Mouse (Mus musculus) monocyte, adult 2 months (primary cell): ENCODE results near the gene Zfp281.
A peak's percentile ranks its signal among the peaks of the same experiment; 100 is the strongest.

ENCODE experiments used
- DNase-seq, 2 experiments: peaks; one replicate each; pipeline ENCODE4 v3.0.0; 2022; ENCODE audit warnings: low spot score in 2 of 2, low read depth in 1 of 2

Gene Zfp281

DNA sequence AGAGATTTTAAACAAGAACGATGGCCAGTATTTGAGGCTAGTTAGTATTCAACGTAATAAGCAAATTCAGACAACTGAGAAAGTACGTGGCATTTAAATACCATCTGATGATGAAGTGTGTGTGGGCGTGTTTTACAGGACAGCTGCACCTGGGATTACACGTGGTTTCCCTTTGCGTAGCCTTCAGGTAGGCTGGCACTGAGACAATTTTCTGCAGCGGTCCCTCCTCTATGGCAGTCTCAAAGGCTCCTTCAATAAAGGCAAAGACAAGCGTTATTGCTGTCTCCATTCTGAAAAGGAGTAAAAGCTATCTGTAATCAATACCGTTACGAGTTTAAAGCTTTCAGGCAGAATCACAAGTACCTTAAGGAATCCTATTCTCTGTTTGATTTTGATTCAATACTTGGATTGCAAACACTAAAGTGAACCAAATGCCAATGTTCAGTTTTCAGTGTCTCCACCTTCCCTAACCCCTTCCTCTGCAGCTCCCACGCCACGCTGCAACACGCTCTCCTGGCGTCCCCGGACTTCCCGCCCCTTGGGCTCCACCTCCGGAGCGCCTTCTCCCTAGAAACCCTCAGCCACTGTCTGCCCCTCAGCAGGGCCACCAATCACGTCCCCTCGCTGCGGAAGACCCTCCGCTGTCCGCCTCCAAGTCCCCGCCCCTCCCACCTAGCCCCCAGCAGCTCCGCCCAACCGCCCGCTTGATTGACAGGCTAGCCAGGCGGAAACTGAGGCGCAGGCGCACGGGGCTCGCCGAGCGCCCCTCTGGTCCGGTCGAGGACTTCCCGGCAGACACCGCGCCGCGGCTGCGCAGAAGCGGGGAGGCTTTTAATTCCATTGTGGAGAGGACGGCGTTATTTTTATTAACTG is at the start of gene Zfp281:
Gene Zfp281, plus strand, starts transcription at position 756 of the 873 bp plus-strand sequence.
- peak; percentile 44 to 79 for DNase-seq

DNA sequence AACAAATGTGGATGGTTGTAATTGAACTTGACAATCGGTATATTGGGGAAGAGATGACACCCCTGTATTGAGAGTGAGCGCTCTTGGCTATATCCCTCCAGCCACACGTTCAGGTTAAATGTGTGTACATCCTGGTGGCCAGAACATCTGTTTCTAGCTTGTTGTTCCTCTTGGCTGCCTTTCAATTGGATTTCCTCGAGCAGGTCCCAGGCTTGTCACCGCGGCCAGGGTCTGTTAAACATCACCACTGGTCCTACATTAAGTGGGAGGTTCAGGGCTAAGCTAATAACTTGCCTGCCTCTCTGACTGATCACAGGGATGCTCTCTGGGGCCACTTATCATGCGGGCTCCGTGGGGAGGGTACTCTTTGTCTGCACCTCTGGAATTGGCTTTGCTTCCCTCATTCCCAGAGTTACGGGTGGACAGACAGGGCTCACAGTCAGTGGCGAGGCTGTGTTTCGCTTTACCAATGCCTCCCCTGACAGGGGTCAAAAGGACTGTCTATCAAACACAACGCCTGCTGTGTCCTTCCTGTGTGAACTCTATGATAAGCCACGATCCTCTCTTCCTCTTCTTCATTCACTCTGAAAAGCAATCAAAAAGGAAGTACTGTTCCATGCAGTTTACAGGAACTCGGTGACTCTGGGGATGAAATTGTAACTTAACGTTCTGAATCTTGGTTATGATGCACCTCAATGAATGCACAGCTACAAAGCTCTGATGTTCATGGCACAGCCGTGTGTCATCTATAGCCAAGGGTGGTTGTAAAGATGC is 46.6 kb upstream of the Zfp281 start:
- DNase-seq, result no peak

DNA sequence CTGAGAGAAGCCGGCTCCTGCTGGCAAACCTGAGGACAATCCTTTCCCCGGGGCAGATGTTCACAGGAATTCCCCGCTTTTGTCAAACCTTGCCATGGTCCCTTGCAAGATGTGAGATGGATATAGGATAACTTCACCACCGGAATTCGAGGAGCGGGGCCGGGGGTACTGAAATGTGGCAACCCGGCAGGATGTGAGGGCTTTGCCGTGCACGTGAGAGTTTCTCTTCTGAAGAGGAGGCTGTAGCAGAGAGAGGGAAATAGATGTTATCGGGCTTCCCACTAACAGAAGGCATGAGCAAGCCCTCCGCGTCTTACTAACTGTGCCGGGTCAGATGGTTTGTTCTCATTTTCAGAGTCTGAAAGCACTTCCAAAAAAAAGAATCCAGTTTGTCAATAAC is 45.3 kb upstream of the Zfp281 start:
- DNase-seq, result no peak

DNA sequence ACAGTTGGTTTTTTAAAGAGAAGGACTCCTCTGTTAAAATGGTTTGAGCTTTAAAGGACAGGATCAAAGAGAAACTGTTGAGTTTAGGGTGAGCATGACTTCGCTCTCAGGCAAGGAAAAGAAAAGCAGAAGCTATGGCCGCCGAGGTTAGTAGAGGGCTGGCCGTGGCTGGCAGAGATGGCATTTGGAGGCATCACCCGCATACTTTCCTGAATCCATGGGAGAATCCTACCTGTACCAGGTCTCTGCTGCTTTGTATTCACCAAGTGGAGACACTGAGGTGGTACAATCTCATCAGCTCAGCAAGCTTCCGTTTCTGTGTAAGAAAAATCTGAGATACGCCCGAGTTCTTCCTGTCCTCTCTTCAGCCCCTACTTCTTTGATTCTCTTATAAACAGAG is 44.4 kb upstream of the Zfp281 start:
- DNase-seq, result no peak

DNA sequence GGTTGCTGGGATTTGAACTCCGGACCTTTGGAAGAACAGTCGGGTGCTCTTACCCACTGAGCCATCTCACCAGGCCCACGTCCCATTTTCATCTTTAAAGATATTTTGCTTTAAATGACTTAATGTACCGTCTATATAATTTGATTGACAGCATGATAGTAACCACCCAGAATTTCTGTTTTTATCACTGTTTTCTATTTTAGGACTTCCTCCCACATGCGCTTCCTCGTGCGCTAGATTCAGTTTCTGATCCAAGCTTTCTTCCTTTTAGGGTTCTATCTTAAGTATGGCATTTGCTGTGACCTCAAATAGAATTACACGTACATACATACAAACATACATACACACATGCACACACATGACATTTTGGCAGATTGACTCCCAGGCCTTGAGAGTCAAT is 42.9 kb upstream of the Zfp281 start:
- DNase-seq, result no peak

DNA sequence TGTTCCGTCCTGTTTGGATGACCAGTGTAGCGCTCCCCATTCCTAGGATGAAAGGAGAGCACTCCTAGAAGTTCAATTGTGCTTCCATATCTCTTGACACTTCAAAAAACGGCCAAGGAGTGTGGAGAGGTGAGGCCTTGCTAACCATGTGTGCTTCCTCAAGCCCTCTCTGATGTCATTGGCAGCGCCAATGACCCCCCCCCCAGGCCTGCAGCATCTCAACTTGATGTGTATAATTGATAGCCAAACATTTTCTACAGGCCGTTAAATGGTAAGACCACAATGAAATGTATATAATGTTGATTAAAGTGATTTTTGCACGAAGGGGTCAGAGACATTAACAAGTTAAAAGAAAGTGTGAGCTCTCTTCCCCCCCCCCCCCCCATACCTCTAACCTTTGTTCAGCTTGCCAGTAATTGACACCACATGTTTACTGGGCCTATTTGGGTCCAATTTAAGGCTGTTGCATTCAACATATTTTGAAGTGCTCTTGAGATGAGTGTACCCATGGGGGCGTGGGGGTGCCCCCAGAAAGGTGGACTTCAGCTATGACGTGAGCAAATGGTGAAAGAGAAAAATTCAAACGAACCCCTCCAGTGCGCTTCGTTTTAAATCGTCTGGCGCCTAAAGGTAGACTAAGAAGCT is 36.8 kb upstream of the Zfp281 start:
- DNase-seq, result no peak

DNA sequence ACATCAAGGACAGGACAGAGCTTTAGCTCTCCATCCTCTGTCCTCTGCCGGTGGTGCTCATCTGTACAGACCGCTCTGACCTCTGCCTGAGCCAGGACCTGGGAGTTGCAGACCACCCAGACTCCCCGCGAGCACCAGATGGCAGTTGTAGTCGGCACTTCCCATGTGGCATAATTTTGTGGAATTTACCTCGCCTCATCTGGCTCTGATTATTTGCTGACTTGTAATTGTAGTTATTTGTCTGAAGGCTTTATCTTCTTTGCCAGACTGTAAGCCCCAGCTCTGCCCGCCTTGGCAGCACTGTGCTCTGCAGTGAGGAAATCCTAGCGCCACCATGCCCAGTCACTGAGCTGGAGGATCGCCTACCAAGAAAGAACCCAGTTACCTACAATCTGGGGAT is 35.8 kb upstream of the Zfp281 start:
- no peak for DNase-seq

DNA sequence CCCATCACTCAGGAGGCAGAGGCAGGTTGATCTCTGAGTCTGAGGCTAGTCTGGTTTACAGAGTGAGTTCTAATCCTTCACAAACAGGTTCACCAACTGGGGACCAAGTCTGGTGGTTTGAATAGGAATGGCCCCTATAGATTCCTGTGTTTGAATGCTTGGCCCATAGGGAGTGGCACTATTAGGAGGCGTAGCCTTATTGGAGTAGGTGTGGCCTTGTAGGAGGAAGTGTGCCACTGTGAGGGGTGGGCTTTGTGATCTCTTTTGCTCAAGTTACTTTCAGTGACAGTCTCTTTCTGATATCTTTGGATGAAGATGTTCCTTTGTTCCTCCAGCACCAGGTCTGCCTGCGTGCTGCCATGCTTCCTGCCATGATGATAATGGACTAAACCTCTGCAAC is 32.0 kb upstream of the Zfp281 start:
- no peak for DNase-seq

DNA sequence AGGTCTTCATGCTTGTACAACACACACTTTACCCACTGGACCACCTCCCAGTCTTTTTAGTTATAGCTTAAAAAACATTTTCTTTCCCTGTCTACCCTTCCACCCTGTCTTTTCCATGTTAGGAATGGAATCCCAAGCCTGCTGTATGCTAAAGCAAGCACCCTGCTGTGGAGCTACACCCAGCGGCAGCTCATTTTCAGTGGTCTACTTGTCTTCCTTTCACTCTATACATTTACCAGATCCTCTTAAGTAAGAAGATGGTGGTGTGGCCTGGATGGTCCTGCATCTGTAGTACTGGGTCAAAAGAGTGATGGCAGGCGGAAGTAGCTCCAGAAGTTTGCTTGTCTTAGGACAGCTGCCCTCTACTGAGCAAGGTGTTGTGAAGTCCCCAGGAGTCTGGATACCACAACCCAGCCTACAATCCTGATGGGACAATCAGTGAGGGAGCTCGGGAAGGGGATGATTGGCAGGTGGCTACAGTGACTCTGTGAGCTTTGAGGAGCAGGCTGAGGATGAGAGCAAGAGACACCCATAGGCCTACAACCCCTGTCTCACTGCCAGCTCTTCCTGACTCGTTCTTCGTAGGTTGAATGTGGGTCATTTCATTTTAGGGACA is 30.4 kb upstream of the Zfp281 start:
- no peak for DNase-seq

DNA sequence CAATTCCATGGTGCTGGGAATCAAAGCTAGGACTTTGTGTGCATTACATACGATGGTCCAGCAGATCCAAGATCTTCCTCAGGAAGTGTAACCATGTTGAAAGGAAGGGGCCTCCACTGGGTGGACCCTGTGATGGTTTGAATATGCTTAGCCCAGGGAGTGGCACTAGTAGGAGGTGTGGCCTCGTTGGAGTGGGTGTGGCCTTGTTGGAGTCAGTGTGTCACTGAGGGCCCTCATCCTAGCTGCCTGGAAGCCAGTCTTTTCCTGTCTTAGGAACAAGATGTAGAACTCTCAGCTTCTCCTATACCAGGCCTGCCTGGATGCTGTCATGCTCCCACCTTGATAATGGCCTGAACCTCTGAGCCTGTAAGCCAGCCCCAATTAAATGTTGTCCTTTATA is 27.9 kb upstream of the Zfp281 start:
- DNase-seq, result no peak

DNA sequence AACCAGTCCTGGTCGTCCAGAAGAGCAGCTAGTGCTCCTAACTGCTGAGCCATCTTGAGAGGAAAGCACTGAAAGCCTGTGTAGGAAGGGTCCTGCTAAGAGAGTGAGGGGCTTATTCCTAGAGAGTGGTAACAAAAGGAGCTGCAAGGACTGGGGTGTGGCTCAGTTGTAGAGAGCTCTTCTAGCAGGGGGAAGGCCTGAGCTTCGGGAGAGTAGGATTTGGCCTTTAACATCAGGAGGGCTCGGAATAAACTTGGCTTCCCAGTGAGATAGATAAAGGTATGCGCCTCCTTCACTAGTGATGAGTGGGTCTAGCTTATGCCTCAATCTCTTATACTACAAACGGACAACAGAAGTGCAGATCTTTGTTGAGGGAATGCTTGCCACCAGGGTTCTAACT is 26.4 kb upstream of the Zfp281 start:
- no peak for DNase-seq

DNA sequence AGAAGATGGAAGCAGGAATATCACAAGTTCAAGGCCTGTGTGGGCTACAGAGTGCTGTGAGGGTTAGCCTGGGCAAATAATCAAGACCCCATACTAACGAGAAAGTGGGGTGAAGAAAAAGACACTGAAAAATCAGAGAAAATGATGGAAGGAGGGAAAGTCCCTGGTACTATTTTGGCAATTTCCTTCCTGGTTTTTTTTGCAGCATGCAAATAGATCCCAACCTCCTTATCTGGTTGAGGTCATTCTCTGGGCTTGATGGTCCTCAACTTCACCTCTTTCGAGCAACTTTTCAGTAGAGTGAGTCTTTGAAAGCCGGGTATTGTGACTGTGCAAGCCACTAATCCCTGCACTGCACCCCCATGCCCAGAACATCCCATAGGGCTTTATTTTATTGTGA is 24.6 kb upstream of the Zfp281 start:
- DNase-seq, result no peak

DNA sequence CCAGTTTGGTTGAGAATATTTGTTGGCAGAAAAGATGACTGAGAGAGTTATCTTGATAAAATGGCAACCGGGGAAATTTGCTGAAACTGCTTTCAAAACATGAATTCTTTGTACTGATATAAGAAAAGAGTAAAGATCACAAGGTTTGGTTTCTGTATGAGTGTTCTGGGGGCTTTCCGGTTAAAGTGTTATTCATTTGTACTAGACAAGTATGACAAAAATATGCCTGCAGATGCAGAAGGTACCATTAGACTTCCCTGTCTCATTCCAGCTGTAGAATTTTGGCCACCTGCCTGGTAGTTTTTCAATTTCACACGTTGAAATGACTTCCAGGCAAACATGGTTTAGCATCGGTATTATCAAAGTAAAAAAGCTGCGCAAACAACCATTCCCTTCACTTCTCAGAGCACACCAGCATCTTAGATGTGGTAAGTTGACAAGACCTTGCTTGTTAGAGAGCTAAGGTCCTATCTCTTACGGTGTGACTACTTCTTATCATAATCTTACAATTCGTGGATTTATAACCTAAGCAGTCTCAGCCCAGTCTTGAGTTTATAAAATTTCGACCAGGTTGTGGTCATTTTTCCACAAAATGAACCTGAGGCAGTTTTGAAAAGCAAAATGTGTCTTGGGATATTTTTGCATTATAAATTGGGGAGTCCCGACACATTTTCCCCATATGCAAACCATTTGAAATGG is 23.9 kb upstream of the Zfp281 start:
- DNase-seq, result no peak

DNA sequence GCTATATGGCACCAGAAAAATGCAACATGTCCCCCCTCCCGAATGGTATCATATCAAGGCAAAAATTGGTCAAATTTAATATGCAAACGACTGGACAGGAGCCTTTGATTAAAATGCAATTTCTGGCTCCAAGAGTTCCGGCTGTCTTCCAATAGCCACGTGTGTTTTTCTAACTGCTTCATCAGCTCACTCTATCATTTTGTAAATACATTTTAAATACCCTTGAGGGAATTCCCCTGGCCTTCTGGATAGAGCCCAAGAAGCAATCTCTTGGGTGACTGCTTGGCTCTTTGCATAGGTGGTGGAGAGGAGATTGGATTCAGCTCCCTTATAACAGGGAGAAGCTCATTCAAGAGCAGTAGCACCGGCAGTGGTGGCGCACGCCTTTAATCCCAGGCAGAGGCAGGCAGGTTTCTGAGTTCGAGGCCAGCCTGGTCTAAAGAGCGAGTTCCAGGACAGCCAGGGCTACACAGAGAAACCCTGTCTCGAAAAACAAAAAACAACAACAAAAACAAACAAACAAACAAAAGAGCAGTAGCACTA is 23.3 kb upstream of the Zfp281 start:
- no peak for DNase-seq

DNA sequence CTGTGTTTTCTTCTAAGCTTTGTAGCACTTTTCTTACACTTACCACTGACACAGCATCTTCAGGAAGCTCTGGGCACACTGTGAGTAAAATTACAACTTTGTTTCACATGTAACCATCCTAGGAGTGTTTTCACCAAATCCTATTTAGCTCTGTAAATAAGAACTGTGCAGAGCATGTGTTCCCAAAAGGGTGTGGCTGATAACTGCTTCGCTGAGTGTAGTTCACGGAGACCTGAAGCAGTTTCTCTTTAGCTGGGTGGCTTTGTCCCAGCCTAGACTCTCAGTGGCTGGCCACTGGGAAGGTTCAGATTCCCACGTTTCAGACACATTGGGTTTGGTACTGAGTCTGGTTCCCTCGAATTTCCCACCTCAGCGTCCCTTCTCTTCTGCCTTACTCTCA is 22.4 kb upstream of the Zfp281 start:
- DNase-seq, result no peak

DNA sequence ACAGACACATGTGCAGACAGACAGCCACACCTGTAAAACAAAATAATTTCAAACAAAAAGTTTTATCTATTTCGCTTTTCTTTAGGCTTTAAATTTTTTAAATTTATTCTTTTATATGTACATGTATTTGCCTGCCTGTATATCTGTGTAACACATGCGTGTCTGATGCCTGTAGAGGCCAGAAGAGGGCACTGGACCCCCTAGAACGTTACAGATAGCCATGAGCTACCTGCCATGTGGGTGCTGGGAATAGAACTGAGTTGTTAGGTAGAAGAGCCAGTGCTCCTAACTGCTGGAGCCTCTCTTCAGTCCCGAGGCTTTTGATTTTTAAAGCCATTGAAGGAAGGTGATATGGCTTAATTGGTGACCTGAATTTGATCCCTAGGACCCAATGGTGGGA is 20.5 kb upstream of the Zfp281 start:
- no peak for DNase-seq

DNA sequence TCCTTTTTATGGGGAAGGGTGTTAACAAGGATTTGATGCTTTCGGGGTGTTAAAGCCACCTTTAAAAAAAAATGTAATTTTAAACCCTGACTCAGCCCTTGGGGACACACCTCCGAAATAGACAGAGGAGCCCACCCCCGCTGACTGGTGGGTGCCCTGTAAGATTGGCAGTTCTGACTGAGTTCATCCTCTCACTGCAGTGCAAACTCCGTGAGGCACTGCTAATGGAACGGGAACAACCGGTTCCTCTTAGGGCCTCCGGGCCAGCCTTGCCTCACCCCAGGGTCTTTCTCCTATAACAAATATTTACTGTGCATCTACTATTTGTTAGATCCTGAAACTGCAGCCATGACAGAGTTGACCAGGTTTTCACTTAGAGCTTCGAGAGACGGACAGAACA is 18.9 kb upstream of the Zfp281 start:
- DNase-seq, result no peak

DNA sequence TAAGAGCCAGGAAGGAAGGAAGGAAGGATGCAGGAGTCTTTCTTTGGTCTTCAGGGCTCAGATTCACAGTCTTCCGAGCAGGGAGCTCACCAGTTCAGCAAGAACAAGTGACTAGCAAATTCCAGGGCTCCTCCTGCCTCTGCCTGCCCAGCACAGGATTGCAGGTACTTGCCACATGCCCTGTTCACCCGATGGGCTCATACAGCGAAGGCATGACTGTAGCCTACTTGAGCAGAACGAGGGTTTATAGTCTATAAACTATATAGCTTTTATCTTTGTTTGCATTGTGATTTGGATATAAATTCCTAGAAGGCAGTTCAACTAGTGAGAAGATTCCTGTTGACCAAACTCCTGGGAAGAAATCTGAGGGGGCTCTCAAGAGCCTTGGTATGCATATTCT is 18.4 kb upstream of the Zfp281 start:
- no peak for DNase-seq

DNA sequence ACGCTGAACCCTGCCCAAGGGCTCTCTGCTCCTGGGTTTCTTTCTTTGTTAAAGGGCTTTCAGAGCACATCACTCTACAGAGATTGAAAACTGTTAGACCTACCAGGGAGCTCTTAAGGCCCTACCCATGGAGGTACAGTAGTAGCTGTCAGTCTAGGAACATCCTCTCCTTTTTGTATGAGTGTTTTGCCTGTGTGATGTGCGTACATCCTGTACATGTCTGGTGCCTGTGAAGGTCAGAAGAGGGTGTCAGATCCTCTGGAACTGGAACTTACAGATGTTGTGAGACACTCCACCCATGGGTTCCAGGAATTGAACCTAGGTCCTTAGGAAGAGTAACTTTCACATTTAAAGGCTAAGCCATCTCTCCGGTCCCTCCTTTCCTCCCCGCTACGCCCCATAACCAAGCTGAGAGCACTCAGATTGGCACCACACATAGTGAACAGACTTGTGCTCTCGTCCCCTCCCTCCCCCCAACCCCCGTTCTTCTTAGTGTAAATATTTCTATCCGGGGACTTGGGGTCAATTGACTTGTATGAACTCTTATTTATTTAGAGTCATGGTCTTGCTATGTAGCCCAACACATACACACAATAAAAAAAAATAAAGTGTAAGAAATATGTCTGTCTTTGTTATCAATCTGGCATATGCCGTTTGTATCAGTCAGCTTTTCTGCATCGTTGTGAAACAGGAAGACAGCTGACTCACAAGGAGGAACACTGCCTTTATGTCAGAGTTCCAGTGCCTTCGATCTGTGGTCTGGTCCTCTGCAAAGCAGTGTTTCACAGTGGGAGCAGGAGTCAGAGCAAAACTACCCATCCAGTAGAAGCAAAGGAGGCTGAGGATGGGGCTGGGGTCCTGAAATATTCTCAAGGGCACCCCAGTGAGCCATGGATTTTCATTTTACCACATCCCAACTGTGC is 16.1 kb upstream of the Zfp281 start:
- no peak for DNase-seq

DNA sequence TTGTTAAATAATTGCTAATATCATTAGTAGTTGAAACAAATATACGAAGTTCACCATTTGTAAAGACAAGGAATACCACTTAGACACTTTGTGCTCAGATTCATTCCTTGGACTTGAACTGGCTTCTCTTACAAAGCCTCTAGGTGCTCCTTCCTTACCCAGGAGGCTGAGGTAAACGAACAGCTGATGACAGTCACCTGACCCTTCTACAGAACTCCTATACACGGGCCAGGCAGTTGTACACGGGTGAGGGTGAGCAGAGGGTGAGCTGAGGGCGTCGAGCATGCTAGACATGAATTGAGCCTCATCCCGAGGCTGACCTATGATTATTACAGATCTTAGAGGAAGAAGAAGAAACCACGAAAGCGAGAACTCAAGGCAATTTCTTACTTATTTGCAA is 12.9 kb upstream of the Zfp281 start:
- no peak for DNase-seq
